In the genomic region with DNA sequence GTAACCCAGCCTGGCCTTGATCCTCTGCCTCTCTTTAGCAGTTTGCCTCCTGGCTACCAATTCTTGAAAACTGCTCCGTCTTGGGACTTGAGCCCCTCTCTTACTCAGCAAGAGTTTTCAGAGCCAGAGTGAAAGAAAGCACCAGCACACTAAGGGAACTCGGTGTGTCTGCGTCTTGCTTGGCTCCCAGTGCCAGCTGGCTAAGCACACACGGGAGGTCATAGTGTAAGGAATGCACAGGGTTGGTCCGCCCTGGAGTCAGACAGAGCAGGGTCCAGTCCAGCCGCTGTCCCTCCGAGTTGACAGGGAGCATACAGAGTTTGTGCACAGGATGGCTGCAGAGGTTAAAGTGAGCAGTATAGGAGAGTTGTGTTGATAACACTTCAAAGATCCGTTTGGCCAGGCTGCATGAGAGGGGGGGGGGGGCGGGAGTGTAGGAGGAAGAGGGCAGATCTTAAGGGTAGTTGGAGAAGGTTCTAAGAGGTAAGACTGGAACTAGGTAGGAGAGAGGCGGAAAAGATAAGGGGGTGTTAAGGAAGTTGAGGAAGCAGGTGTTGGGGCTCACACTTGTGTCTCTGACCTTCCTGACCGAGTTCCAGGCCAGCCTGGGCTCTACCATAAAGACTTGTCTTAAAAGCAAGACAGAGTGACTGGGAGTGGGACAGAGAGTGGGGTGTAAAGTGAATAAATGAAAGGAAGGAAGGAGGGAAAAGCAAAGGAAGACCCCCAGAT, we compare ENCODE assay signal across 8 mouse cellular contexts. TPM values are rescaled to one million over a fixed set of nuclear protein-coding genes. Genes with fewer than 3 reads are reported as not detected.
DNase-seq lines count a peak whose midpoint lies in the region; ATAC-seq and TF ChIP-seq lines count a peak whose summit lies in the region.

No protein-coding gene starts in this region.

- no peak for TF ChIP-seq CTCF in bone marrow, adult 2 months (IDR thresholded peaks at IDR 0.05; ENCODE audit: control insufficient read depth, insufficient read depth, low read length)
- no peak for TF ChIP-seq CTCF in testis, adult 2 months (IDR thresholded peaks at IDR 0.05; ENCODE audit: control insufficient read depth, insufficient read depth, insufficient replicate concordance, low read depth, low read length)

- peak overlapping the region; percentile 14 for H3K4me3 ChIP-seq in bone marrow, adult 2 months (replicated peaks; ENCODE audit: control insufficient read depth, low read depth, low read length)
- H3K4me3 ChIP-seq in heart, embryonic 12.5 days: peak overlapping the region; percentile 13; the same call in 1 of the 2 replicates
- no peak overlapping the region for H3K4me3 ChIP-seq in testis, adult 2 months (ENCODE audit: control insufficient read depth, low read depth, low read length)

- peak overlapping the region; percentile 38 for H3K27ac ChIP-seq in bone marrow, adult 2 months (ENCODE audit: control insufficient read depth, insufficient read depth, low read depth, low read length, poor library complexity)
- peak overlapping the region; percentile 81 for H3K27ac ChIP-seq in heart, embryonic 12.5 days (ENCODE audit: poor library complexity, severe bottlenecking)
- H3K27ac ChIP-seq in testis, adult 2 months (ENCODE audit: control insufficient read depth, insufficient read depth, low read depth, low read length): peak overlapping the region; percentile 68

- ATAC-seq in heart, embryonic 12.5 days (ENCODE audit: insufficient number of reproducible peaks, low FRiP score): no peak

- H3K4me2 ChIP-seq in heart, embryonic 12.5 days: peak overlapping the region; percentile 43

- H3K4me1 ChIP-seq in bone marrow, adult 2 months (ENCODE audit: control insufficient read depth, insufficient read depth, low read length): peaks cover 13% of the 10 kb centered on the region
- peaks cover 64% of the 10 kb centered on the region for H3K4me1 ChIP-seq in heart, embryonic 12.5 days (replicated peaks)
- peaks cover 13% of the 10 kb centered on the region for H3K4me1 ChIP-seq in testis, adult 2 months (ENCODE audit: control insufficient read depth, insufficient read depth, low read length)

- H3K9ac ChIP-seq in heart, embryonic 12.5 days: peak overlapping the region; percentile 61

- no peaks in the 10 kb centered on the region for H3K27me3 ChIP-seq in heart, embryonic 12.5 days (replicated peaks)
- no peaks in the 10 kb centered on the region for H3K27me3 ChIP-seq in testis, adult 2 months (ENCODE audit: control insufficient read depth, insufficient read depth, low read length)

- peak; percentile 57 to 74 for DNase-seq in adrenal gland, adult (ENCODE audit: inconsistent age in 2 of 2, low spot score in 1 of 2)
- no peak for DNase-seq in adrenal gland, adult 18-20 months (ENCODE audit: low spot score in 2 of 2)
- DNase-seq in kidney, postnatal 4 days: peak; percentile 65 to 78
- DNase-seq in right cerebral cortex, adult 18-20 months: no peak
- no peak for DNase-seq in spleen, postnatal 4 days (ENCODE audit: low spot score in 2 of 2)

- WGBS in bone marrow, adult 2 months: 11% methylated on average over 11 of the region's 11 CpGs
- 13% methylated on average over 11 of the region's 11 CpGs for WGBS in heart, embryonic 12.5 days

- no peaks in the 10 kb centered on the region for H3K9me3 ChIP-seq in heart, embryonic 12.5 days (replicated peaks)

- no peak for TF ChIP-seq POLR2A in bone marrow, adult 2 months (IDR thresholded peaks at IDR 0.05; ENCODE audit: borderline replicate concordance, control insufficient read depth, low read depth, low read length)
- no peak for TF ChIP-seq POLR2A in testis, adult 2 months (IDR thresholded peaks at IDR 0.05; ENCODE audit: control insufficient read depth, low read depth, low read length)

- H3K36me3 ChIP-seq in heart, embryonic 12.5 days: peaks cover 14% of the 10 kb centered on the region
- no peaks in the 10 kb centered on the region for H3K36me3 ChIP-seq in testis, adult 2 months (ENCODE audit: control insufficient read depth, insufficient read depth, low read length)

RNA-seq across cellular contexts. Expression of gene Fam160b1, which starts 4.6 kb away (rescaled TPM):
- total RNA-seq in adrenal gland, adult 18-20 months (2021): 10 to 100 TPM; 17.1 to 20.3 TPM
- 5.0 and 14.4 TPM in 2 replicates for polyA plus RNA-seq in bone marrow, adult 2 months (2011; ENCODE audit: insufficient read depth, insufficient read length, low replicate concordance, missing spikeins)
- polyA plus RNA-seq in heart, embryonic 12.5 days (2016; fragmentation: Nextera tagmentation; extraction: Ambion mirVana): 15.4 TPM in 2 replicates
- 12.3 and 13.7 TPM in 2 replicates for polyA plus RNA-seq in testis, adult 2 months (2012; rRNA removed)

RNA-seq across cellular contexts. Expression of gene Ablim1, which starts 50.4 kb away (rescaled TPM):
- 10 to 100 TPM; 28.9 to 50.3 TPM for total RNA-seq in adrenal gland, adult 18-20 months (2021)
- 10.7 and 15.5 TPM in 2 replicates for polyA plus RNA-seq in bone marrow, adult 2 months (2011; ENCODE audit: insufficient read depth, insufficient read length, low replicate concordance, missing spikeins)
- polyA plus RNA-seq in heart, embryonic 12.5 days (2016; fragmentation: Nextera tagmentation; extraction: Ambion mirVana): 53.4 and 53.5 TPM in 2 replicates
- 3.0 and 4.1 TPM in 2 replicates for polyA plus RNA-seq in testis, adult 2 months (2012; rRNA removed)

Comparison
In these comparisons a context has a peak if more than half of its experiments do, and no peak if none do; other contexts are left out.
1. DNase-seq: peak in adrenal gland, adult (2 of 2) and kidney, postnatal 4 days (2 of 2); none in adrenal gland, adult 18-20 months (0 of 2), right cerebral cortex, adult 18-20 months (single experiment) and spleen, postnatal 4 days (0 of 2).
2. Peak in every context shown above with its lines, with median percentiles within 50 percentile points of each other: H3K27ac ChIP-seq.